Mouse (Mus musculus) G1E (cell line): ENCODE data around the gene Tubb5. TPM values are rescaled to one million over a fixed set of nuclear protein-coding genes. Genes with fewer than 3 reads are reported as not detected.

ENCODE experiments used
- ATAC-seq: 2 replicates; pipeline ENCODE4 v1.8.0; 2016; ENCODE audit warnings: mild to moderate bottlenecking; ENCODE audit not compliant: insufficient number of reproducible peaks, poor library complexity, low FRiP score, severe bottlenecking; ENCODE audit errors: extremely low read depth
- DNase-seq: peaks from one replicate; pipeline ENCODE4 v3.0.0; 2012; ENCODE audit warnings: low spot score
- H3K27me3 ChIP-seq: 2 replicates; pipeline ENCODE4 v1.6.1; 2012; ENCODE audit warnings: mild to moderate bottlenecking, low read length, inconsistent platforms; ENCODE audit not compliant: insufficient read depth
- H3K36me3 ChIP-seq: replicated peaks from 2 replicates; pipeline ENCODE3; 2012; ENCODE audit warnings: mild to moderate bottlenecking, inconsistent platforms
- H3K4me1 ChIP-seq: 2 replicates; pipeline ENCODE4 v1.6.1; 2012; ENCODE audit warnings: low read depth, low read length, inconsistent platforms, mixed read lengths; ENCODE audit not compliant: insufficient read depth
- H3K4me3 ChIP-seq: 2 replicates; pipeline ENCODE4 v1.5.1; 2012; ENCODE audit warnings: low read depth, mild to moderate bottlenecking, inconsistent platforms, low read length, moderate library complexity, mixed read lengths
- H3K9me3 ChIP-seq: replicated peaks from 2 replicates; pipeline ENCODE4 v1.6.1; 2012; ENCODE audit warnings: inconsistent platforms
- CTCF ChIP-seq: IDR thresholded peaks from 2 replicates; pipeline ENCODE4 v1.5.1; 2012; ENCODE audit warnings: low read depth, low read length, inconsistent platforms, mixed read lengths
- GATA1 ChIP-seq: IDR thresholded peaks from 2 replicates; pipeline ENCODE4 v1.6.1; 2012; ENCODE audit warnings: borderline replicate concordance, low read length, inconsistent platforms, mixed read lengths
- GATA2 ChIP-seq: IDR thresholded peaks from 2 replicates; pipeline ENCODE4 v1.6.1; 2012; ENCODE audit warnings: low read depth, low read length, inconsistent platforms, borderline replicate concordance
- POLR2AphosphoS5 ChIP-seq: IDR thresholded peaks from 2 replicates; pipeline ENCODE4 v1.6.1; 2012; ENCODE audit warnings: low read depth, low read length, inconsistent platforms; ENCODE audit not compliant: insufficient replicate concordance
- TAL1 ChIP-seq: conservative IDR thresholded peaks from 2 replicates; pipeline ENCODE4 v1.6.1; 2012; ENCODE audit warnings: low read depth, low read length, inconsistent platforms, mixed read lengths
- polyA plus RNA-seq: library from polyadenylated mRNA; stranded (reverse); fragments of >175 nt; gene quantifications from 2 replicates; pipeline ENCODE4 v1.2.3, GENCODE M21; 2012
- total RNA-seq, 2 experiments: library from RNA; stranded (forward) in 1 of 2; stranded (reverse) in 1 of 2; fragments of 200-1000 nt in 1 of 2; fragments of >200 nt in 1 of 2; fragmentation: Nextera tagmentation in 1 of 2; gene quantifications; 2 replicates each; pipeline ENCODE4 v1.2.3; 2014 to 2017

The Tubb5 gene
- total and polyA plus RNA-seq, 3 experiments: 510 to 849 (median 817) TPM

DNA sequence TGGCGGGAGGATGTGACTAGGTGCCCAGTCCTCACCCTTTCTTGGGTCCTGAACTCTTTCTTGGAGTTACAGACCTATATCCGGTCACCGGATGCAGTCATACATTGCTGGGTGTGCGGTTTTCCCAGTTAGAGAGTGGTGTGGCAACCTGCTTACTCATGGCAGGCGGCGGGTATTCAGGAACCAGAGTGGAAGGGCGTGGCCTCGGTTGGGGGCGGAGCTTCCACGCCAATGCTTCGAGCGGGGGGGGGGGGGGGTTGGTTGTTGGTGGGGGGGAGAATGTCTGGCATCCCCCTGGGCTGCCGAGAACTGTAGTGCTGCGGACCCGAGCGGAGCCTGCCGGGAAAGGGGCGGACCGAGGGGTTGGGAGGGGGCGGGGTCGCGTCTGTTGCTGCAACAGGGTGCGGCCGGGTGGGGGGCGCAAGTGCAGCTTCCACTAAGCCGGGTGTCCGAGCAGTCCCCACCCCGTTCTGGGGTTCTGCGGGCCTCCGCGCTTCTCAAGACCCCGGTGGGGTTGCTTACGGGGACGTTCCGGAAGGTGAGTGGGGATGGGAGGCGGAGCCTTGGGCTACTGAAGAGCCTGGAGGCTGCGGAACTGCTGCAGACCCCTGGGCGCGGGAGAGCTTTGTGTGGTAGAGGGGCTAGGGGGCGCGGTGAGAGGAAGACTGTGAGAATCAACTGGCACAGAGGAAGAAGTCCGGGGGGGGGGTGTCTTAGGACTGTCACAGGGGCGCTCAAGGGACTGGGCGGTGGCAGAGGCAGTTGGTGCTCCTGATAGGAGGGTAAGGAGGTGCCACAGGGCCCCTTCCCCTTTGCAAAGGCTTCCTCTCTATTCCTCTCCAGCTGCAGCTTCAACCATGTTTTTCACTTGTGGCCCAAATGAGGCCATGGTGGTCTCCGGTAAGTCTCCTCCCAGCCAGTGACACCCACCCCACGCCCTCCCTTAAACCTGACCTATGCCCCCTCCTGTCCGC is 14.9 kb downstream of the Tubb5 start, which contains the start of gene Flot1:
Gene Flot1 (plus strand): TSS at position 267 of the 974 bp plus-strand sequence.
- ATAC-seq: peak; percentile 73
- H3K4me3 ChIP-seq: peak within 1 kb of the TSS; percentile 87

DNA sequence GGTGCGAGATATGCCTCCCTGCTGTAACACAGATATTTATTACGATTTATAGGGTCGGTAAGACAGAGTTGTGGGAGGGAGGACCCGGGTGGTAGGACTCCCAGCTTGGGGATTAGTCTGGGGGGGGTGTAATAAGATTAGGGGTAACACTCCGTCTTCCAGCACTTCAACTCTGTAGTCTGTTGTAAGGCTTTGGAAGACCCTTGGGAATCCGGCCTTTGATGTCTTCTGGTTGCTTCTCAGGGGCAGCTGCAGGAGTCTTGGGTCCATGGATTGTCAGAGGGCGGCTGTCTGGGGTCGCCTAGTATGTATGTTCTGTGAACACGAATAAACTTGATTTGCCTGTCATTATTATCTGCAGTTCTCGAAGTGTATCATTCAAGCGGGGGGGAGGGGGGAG is 15.5 kb downstream of the Tubb5 start:
- DNase-seq (no peak), ATAC-seq (no peak)
- H3K36me3 ChIP-seq: peaks cover 41% of the 10 kb centered on the region
- H3K9me3 ChIP-seq: peaks cover 8% of the 10 kb centered on the region
- TF ChIP-seq CTCF: no peak
- no peak for TF ChIP-seq POLR2AphosphoS5
- no peak for TF ChIP-seq GATA1
- no peak for TF ChIP-seq TAL1
- TF ChIP-seq GATA2: no peak
- peak overlapping the region; percentile 87 for H3K4me3 ChIP-seq
- peaks cover 69% of the 10 kb centered on the region for H3K4me1 ChIP-seq
- no peaks in the 10 kb centered on the region for H3K27me3 ChIP-seq

More for the DNA sequence above, 14.9 kb downstream of the Tubb5 start, which contains the start of gene Flot1:
- H3K27me3 ChIP-seq: no peaks in the 10 kb centered on the region
- TF ChIP-seq POLR2AphosphoS5 (no peak), CTCF (no peak), GATA2 (no peak), GATA1 (no peak), TAL1 (no peak)
- peak; percentile 77 for DNase-seq
- H3K9me3 ChIP-seq: peaks cover 8% of the 10 kb centered on the region
- peaks cover 69% of the 10 kb centered on the region for H3K4me1 ChIP-seq
- H3K36me3 ChIP-seq: peaks cover 48% of the 10 kb centered on the region

DNA sequence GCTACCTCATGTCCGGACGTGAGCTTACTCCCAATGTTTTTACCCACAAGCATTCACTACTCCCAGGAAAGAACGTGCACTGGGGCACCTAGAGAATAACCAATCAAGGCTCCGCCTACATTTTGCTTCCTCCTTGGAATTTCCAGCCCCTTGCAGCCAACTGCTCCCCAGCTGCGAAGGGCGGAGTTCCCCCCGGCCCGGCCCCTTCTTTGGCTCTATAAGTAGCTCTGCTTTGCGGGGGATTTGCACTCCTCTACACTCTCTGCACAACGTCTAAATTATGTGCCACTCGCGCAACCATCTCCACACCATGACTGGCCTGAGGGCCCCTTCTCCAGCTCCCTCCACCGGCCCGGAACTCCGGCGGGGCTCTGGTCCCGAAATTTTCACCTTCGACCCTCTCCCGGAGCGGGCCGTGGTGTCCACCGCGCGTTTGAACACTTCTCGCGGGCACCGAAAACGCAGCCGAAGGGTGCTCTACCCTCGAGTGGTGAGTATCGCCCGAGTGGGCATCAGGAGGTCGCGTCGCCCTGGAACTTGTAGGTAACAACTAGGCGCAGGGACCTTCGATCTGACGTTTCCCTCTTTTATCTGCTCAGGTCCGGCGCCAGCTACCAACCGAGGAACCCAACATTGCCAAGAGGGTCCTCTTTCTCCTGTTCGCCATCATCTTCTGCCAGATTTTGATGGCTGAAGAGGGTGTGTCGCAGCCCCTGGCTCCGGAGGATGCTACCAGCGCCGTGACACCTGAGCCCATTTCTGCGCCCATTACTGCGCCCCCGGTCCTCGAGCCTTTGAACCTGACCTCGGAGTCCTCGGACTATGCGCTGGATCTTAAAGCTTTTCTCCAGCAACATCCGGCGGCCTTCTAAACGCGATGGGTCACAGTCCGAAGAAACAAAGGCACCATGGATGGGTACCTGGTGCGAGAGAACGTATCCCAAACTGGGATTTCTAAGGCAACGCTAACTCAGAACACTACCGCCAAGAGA is 16.4 kb downstream of the Tubb5 start, which contains the start of gene Ier3:
Gene Ier3 (plus strand): TSS at position 246 of the 992 bp plus-strand sequence.
- Histone ChIP-seq H3K9me3 (peaks cover 8% of the 10 kb centered on the region), H3K36me3 (peaks cover 32% of the 10 kb centered on the region), H3K4me3 (peak within 1 kb of the TSS; percentile 87), H3K4me1 (peaks cover 65% of the 10 kb centered on the region), H3K27me3 (no peaks in the 10 kb centered on the region)
- ATAC-seq (0 out of 2 replicates have a peak, but pooled peaks have one; percentile 17), DNase-seq (peak; percentile 71)
- TF ChIP-seq POLR2AphosphoS5: peak; percentile 92
- TF ChIP-seq GATA2: no peak

DNA sequence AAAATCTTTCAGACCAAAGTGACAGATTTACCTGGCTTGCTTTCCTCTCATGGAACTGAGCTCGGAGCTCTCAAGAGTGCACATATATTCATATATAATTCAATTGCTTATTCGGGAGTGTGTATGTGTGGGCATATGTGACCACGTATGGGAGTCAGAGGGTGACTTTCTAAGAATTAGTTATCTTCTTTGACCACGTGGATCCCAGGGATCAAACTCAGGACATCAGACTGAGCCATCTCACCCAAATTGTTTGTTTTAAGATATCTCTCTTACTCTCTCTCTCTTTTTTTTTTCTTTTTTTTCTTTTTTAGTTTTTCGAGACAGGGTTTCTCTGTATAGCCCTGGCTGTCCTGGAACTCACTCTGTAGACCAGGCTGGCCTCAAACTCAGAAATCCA is 18.0 kb downstream of the Tubb5 start:
- Histone ChIP-seq H3K4me3 (no peak overlapping the region), H3K27me3 (no peaks in the 10 kb centered on the region), H3K4me1 (peaks cover 58% of the 10 kb centered on the region), H3K9me3 (peaks cover 8% of the 10 kb centered on the region), H3K36me3 (peaks cover 16% of the 10 kb centered on the region)
- DNase-seq: no peak
- ATAC-seq: no peak
- TF ChIP-seq TAL1: no peak
- no peak for TF ChIP-seq GATA2
- no peak for TF ChIP-seq GATA1
- TF ChIP-seq CTCF: no peak
- TF ChIP-seq POLR2AphosphoS5: no peak

DNA sequence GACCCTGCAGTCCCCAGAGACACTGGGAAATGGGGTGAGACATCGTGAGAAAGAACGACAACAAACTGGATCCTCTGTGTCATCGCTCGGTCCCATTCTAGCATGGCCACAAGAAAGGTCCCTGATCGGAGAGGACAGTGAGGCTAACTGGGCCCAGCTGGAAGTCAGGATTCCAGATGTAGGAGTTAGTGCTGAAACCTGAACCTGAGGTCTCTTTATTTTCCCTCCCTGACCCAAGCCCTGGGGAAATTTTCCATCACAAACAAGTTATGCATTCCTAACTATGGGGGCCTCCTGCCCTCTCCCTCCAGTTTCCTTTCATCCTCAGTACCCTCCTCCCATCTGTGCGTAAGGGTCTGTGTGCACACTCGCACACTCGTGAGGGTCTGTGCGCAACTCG is 20.9 kb downstream of the Tubb5 start:
- Histone ChIP-seq H3K4me1 (peaks cover 67% of the 10 kb centered on the region), H3K36me3 (peaks cover 3% of the 10 kb centered on the region), H3K9me3 (no peaks in the 10 kb centered on the region), H3K27me3 (no peaks in the 10 kb centered on the region), H3K4me3 (no peak overlapping the region)
- DNase-seq (no peak), ATAC-seq (no peak)
- TF ChIP-seq CTCF: no peak
- no peak for TF ChIP-seq GATA2
- no peak for TF ChIP-seq POLR2AphosphoS5
- TF ChIP-seq TAL1: no peak
- TF ChIP-seq GATA1: no peak
